Mouse (Mus musculus): ENCODE measurements around the gene Daam2.
"Not testable (repeated sequence)": the region's sequence is repeated elsewhere in the genome, so short reads cannot be mapped to it uniquely, and the experiment has no call there.

The Daam2 gene

GRCm38 (mm10) chr17:49481876-49482275 is 82.3 kb downstream of the Daam2 start:
- no peak for DNase-seq (ENCODE audit: low read depth, low spot score)

GRCm38 (mm10) chr17:49477370-49477769 is 86.8 kb downstream of the Daam2 start:
- no peak for DNase-seq (ENCODE audit: low read depth, low spot score)

- no peak for DNase-seq (ENCODE audit: low read depth, low spot score)
These were observed 89.0 kb downstream of the Daam2 start for GRCm38 (mm10) chr17:49475174-49475573.

- no peak for DNase-seq (ENCODE audit: low read depth, low spot score)
These were observed 90.1 kb downstream of the Daam2 start for GRCm38 (mm10) chr17:49474051-49474450.

- DNase-seq (ENCODE audit: low read depth, low spot score): no peak
These were observed 91.5 kb downstream of the Daam2 start for GRCm38 (mm10) chr17:49472626-49473025.

GRCm38 (mm10) chr17:49468223-49468622 is 95.9 kb downstream of the Daam2 start:
- DNase-seq (ENCODE audit: low read depth, low spot score): peak; percentile 64

- DNase-seq (ENCODE audit: low read depth, low spot score): no peak
These were observed 99.3 kb downstream of the Daam2 start for GRCm38 (mm10) chr17:49464884-49465283.

- no peak for DNase-seq (ENCODE audit: low read depth, low spot score)
These were observed 105.8 kb downstream of the Daam2 start for GRCm38 (mm10) chr17:49458386-49458785.

GRCm38 (mm10) chr17:49457833-49458232 is 106.3 kb downstream of the Daam2 start:
- DNase-seq (ENCODE audit: low read depth, low spot score): no peak

GRCm38 (mm10) chr17:49456334-49456733 is 107.8 kb downstream of the Daam2 start:
- DNase-seq (ENCODE audit: low read depth, low spot score): no peak

- DNase-seq (ENCODE audit: low read depth, low spot score): no peak
These were observed 113.2 kb downstream of the Daam2 start for GRCm38 (mm10) chr17:49450922-49451321.

GRCm38 (mm10) chr17:49449230-49449608 is 114.9 kb downstream of the Daam2 start:
- no peak for DNase-seq (ENCODE audit: low read depth, low spot score)

- DNase-seq (ENCODE audit: low read depth, low spot score): no peak
These were observed 115.4 kb downstream of the Daam2 start for GRCm38 (mm10) chr17:49448570-49449229.

- not testable (repeated sequence) for DNase-seq (ENCODE audit: low read depth, low spot score)
These were observed 121.3 kb downstream of the Daam2 start for GRCm38 (mm10) chr17:49442841-49443240.

- DNase-seq (ENCODE audit: low read depth, low spot score): no peak
These were observed 123.6 kb downstream of the Daam2 start for GRCm38 (mm10) chr17:49440331-49441130.

GRCm38 (mm10) chr17:49439706-49440105 is 124.4 kb downstream of the Daam2 start:
- no peak for DNase-seq (ENCODE audit: low read depth, low spot score)

- no peak for DNase-seq (ENCODE audit: low read depth, low spot score)
These were observed 125.1 kb downstream of the Daam2 start for GRCm38 (mm10) chr17:49438822-49439574.

GRCm38 (mm10) chr17:49437306-49437705 is 126.8 kb downstream of the Daam2 start:
- DNase-seq (ENCODE audit: low read depth, low spot score): not testable (repeated sequence)

GRCm38 (mm10) chr17:49436631-49437030 is 127.5 kb downstream of the Daam2 start:
- no peak for DNase-seq (ENCODE audit: low read depth, low spot score)

GRCm38 (mm10) chr17:49435081-49435480 is 129.1 kb downstream of the Daam2 start:
- no peak for DNase-seq (ENCODE audit: low read depth, low spot score)

- no peak for DNase-seq (ENCODE audit: low read depth, low spot score)
These were observed 129.9 kb downstream of the Daam2 start for GRCm38 (mm10) chr17:49434236-49434635.

- DNase-seq (ENCODE audit: low read depth, low spot score): no peak
These were observed 131.1 kb downstream of the Daam2 start for GRCm38 (mm10) chr17:49433071-49433470.

Data from ZHBTc4 (cell line).